Comparison of ENCODE assay signal across 8 mouse cellular contexts in genomic region chr19:24998561-24998960, GRCm38 (mm10). TPM values are rescaled to one million over a fixed set of nuclear protein-coding genes. Genes with fewer than 3 reads are reported as not detected.
DNase-seq lines count a peak whose midpoint lies in the region; ATAC-seq and TF ChIP-seq lines count a peak whose summit lies in the region.

No protein-coding gene starts in this region.

- no peak overlapping the region for H3K27ac ChIP-seq in heart, postnatal 0 days (ENCODE audit: low read depth)
- H3K27ac ChIP-seq in bone marrow, adult 2 months (ENCODE audit: control insufficient read depth, insufficient read depth, low read depth, low read length, poor library complexity): peak overlapping the region; percentile 38; the same call in 1 of the 2 replicates
- H3K27ac ChIP-seq in macrophage: peak overlapping the region; percentile 72

- H3K79me2 ChIP-seq in macrophage (ENCODE audit: inconsistent target): peaks cover 48% of the 10 kb centered on the region

- TF ChIP-seq POLR2A in bone marrow, adult 2 months (IDR thresholded peaks at IDR 0.05; ENCODE audit: borderline replicate concordance, control insufficient read depth, low read depth, low read length): no peak

- H3K4me1 ChIP-seq in heart, postnatal 0 days (ENCODE audit: control insufficient read depth, insufficient read depth): peaks cover 4% of the 10 kb centered on the region; the same call in 1 of the 2 replicates
- peaks cover 4% of the 10 kb centered on the region; the same call in 1 of the 2 replicates for H3K4me1 ChIP-seq in bone marrow, adult 2 months (ENCODE audit: control insufficient read depth, insufficient read depth, low read length)

- H3K27me3 ChIP-seq in heart, postnatal 0 days (ENCODE audit: control insufficient read depth, insufficient read depth, low read length): 0 out of 2 replicates have a peak, but pooled peaks cover 6% of the 10 kb centered on the region

- TF ChIP-seq EP300 in heart, postnatal 0 days (IDR thresholded peaks at IDR 0.05; ENCODE audit: low read depth): no peak

- no peak for ATAC-seq in heart, postnatal 0 days (ENCODE audit: insufficient read depth, low read depth)
- ATAC-seq in hematopoietic stem cell, adult 5-6 weeks (replicated peaks in 1 of 2; ENCODE audit: insufficient read depth in 1 of 2, low FRiP score in 2 of 2, low TSS enrichment in 1 of 2, low read depth in 1 of 2, poor library complexity in 2 of 2, severe bottlenecking in 2 of 2): peak; percentile 46 to 54; a peak in 3 of 4 replicates

- no peaks in the 10 kb centered on the region for H3K9me3 ChIP-seq in heart, postnatal 0 days (replicated peaks; ENCODE audit: control insufficient read depth, low read length)

- 54% methylated on average over 5 of the region's 5 CpGs for WGBS in heart, postnatal 0 days
- WGBS in bone marrow, adult 2 months: 3% methylated on average over 5 of the region's 5 CpGs
- WGBS in macrophage (ENCODE audit: missing documents): 9% methylated on average over 5 of the region's 5 CpGs

- intact Hi-C loops in heart, postnatal 10 days (cut with DNase I): loop anchor here (2.0 kb wide), 1 partner anchor 38 kb away; the partner anchor contains the start of gene Cbwd1

- H3K9ac ChIP-seq in heart, postnatal 0 days (replicated peaks; ENCODE audit: low read depth, low read length): no peak overlapping the region

- H3K4me3 ChIP-seq in heart, postnatal 0 days (ENCODE audit: low read depth, low read length): peak overlapping the region; percentile 88
- no peak overlapping the region for H3K4me3 ChIP-seq in bone marrow, adult 2 months (replicated peaks; ENCODE audit: control insufficient read depth, low read depth, low read length)
- H3K4me3 ChIP-seq in macrophage (ENCODE audit: inconsistent target): peak overlapping the region; percentile 37

- peak overlapping the region; percentile 97; the same call in 1 of the 2 replicates for H3K4me2 ChIP-seq in heart, postnatal 0 days (ENCODE audit: low read depth, low read length)

- TF ChIP-seq CTCF in heart, postnatal 0 days (IDR thresholded peaks at IDR 0.05; ENCODE audit: low read depth): no peak
- no peak for TF ChIP-seq CTCF in bone marrow, adult 2 months (IDR thresholded peaks at IDR 0.05; ENCODE audit: control insufficient read depth, insufficient read depth, low read length)

- no peaks in the 10 kb centered on the region for H3K36me3 ChIP-seq in heart, postnatal 0 days (replicated peaks; ENCODE audit: control insufficient read depth, insufficient read depth, low read length)
- H3K36me3 ChIP-seq in macrophage (ENCODE audit: inconsistent target): no peaks in the 10 kb centered on the region

- no peak for DNase-seq in heart, postnatal 0 days (ENCODE audit: low spot score)
- no peak for DNase-seq in heart, postnatal 10 days
- no peak for DNase-seq in frontal cortex, postnatal 14 days (ENCODE audit: low spot score in 2 of 2)
- DNase-seq in left cerebral cortex, adult 18-20 months (ENCODE audit: low spot score in 2 of 2): no peak
- DNase-seq in adrenal gland, postnatal 36 days: no peak

RNA-seq across cellular contexts. Expression of gene Dock8, which starts 0.8 kb away (rescaled TPM):
- total RNA-seq in heart, postnatal 0 days (2014; rRNA removed; ENCODE audit: low replicate concordance): 1.3 and 6.0 TPM in 2 replicates
- polyA plus RNA-seq in heart, postnatal 0 days (2015; fragmentation: Nextera tagmentation; extraction: Ambion mirVana): 1.6 and 2.4 TPM in 2 replicates
- 10 to 100 TPM; 16.3 to 18.5 TPM for total RNA-seq in heart, postnatal 10 days (2021)
- 16.9 and 40.8 TPM in 2 replicates for polyA plus RNA-seq in bone marrow, adult 2 months (2011; ENCODE audit: insufficient read depth, insufficient read length, low replicate concordance, missing spikeins)
- 50.4 and 63.4 TPM in 2 replicates for total RNA-seq in hematopoietic stem cell, adult 5-6 weeks (2017)
- 100 to 1,000 TPM in 21 of 26 experiments, 10 to 100 TPM in 5; 26.4 to 284 (median 186) TPM for total RNA-seq in macrophage (2018; cell fraction: chromatin; rRNA removed)
- total RNA-seq in macrophage (2018; cell fraction: cytosol; rRNA removed): 100 to 1,000 TPM in 1 of 26 experiments, 10 to 100 TPM in 25; 43.4 to 106 (median 61.6) TPM
- total RNA-seq in macrophage (2018; cell fraction: nucleus; rRNA removed): 100 to 1,000 TPM in 19 of 26 experiments, 10 to 100 TPM in 7; 29.5 to 215 (median 138) TPM
- 41.2 to 71.9 TPM (median 45.5 TPM) in 3 replicates for polyA plus RNA-seq in macrophage (2018)
- 1 to 10 TPM; 2.5 to 3.3 TPM for total RNA-seq in left cerebral cortex, adult 18-20 months (2021)
- total RNA-seq in adrenal gland, postnatal 36 days (2021): 10 to 100 TPM; 12.2 to 31.7 TPM

RNA-seq across cellular contexts. Expression of gene Cbwd1, which starts 37.2 kb away (rescaled TPM):
- 6.3 and 18.1 TPM in 2 replicates for total RNA-seq in heart, postnatal 0 days (2014; rRNA removed; ENCODE audit: low replicate concordance)
- 12.8 and 13.5 TPM in 2 replicates for polyA plus RNA-seq in heart, postnatal 0 days (2015; fragmentation: Nextera tagmentation; extraction: Ambion mirVana)
- 10 to 100 TPM; 11.5 to 12.3 TPM for total RNA-seq in heart, postnatal 10 days (2021)
- polyA plus RNA-seq in bone marrow, adult 2 months (2011; ENCODE audit: insufficient read depth, insufficient read length, low replicate concordance, missing spikeins): 2.7 and 7.5 TPM in 2 replicates
- total RNA-seq in hematopoietic stem cell, adult 5-6 weeks (2017): 23.8 and 39.8 TPM in 2 replicates
- 10 to 100 TPM in 23 of 26 experiments, 1 to 10 TPM in 3; 6.4 to 31.6 (median 21.5) TPM for total RNA-seq in macrophage (2018; cell fraction: chromatin; rRNA removed)
- 10 to 100 TPM in 4 of 26 experiments, 1 to 10 TPM in 22; 5.7 to 12.2 (median 8.3) TPM for total RNA-seq in macrophage (2018; cell fraction: cytosol; rRNA removed)
- total RNA-seq in macrophage (2018; cell fraction: nucleus; rRNA removed): 10 to 100 TPM in 12 of 26 experiments, 1 to 10 TPM in 14; 2.2 to 19.5 (median 9.8) TPM
- 8.8 to 12.9 TPM (median 11.9 TPM) in 3 replicates for polyA plus RNA-seq in macrophage (2018)
- 10 to 100 TPM; 12.6 to 15.5 TPM for total RNA-seq in left cerebral cortex, adult 18-20 months (2021)
- 10 to 100 TPM; 12.3 to 12.5 TPM for total RNA-seq in adrenal gland, postnatal 36 days (2021)
